Comparison of ENCODE assay signal across 20 mouse cellular contexts in genomic region chr12:91870671-91871070, GRCm38 (mm10). TPM values are rescaled to one million over a fixed set of nuclear protein-coding genes. Genes with fewer than 3 reads are reported as not detected.
DNase-seq lines count a peak whose midpoint lies in the region; ATAC-seq and TF ChIP-seq lines count a peak whose summit lies in the region.
"Had no signal": no experiment of that assay in that cellular context is flagged by ENCODE, and none has a peak within 500 bp of the region (broad histone marks: within the 10 kb centered on the region; RNA-seq: fewer than 3 reads in every experiment).

No protein-coding gene starts in this region.

- H3K27ac ChIP-seq in cortical plate, adult 2 months (ENCODE audit: insufficient read depth, low read length): no peak overlapping the region
- H3K27ac ChIP-seq: embryonic facial prominence, embryonic 13.5 days; embryonic facial prominence, embryonic 15.5 days; forebrain, embryonic 10.5 days; forebrain, embryonic 12.5 days had no signal

- DNase-seq in right cerebral cortex, adult 18-20 months: peak; percentile 37
- no peak for DNase-seq in right cerebral cortex, postnatal 4 days
- DNase-seq in adrenal gland, adult 8-10 months: no peak
- DNase-seq: adrenal gland, postnatal 10 days; adrenal gland, postnatal 25 days; cerebellum, adult 11-12 months; cerebellum, adult 2 months; cerebellum, adult 9-10 months; cerebellum, postnatal 10 days; cerebellum, postnatal 25 days; embryo, embryonic 11 days had no signal

- ATAC-seq in megakaryocyte, adult 5-6 weeks (ENCODE audit: poor library complexity, severe bottlenecking): no peak
- ATAC-seq: forebrain, embryonic 14.5 days; forebrain, embryonic 16.5 days had no signal

- TF ChIP-seq POLR2A in cortical plate, adult 2 months (IDR thresholded peaks at IDR 0.05; ENCODE audit: extremely low read depth, insufficient read depth, low read length): 0 out of 2 replicates have a peak, but pooled peaks have one; percentile 21

- TF ChIP-seq CTCF in cortical plate, adult 2 months (IDR thresholded peaks at IDR 0.05; ENCODE audit: extremely low read depth, insufficient read depth, low read length): no peak

- H3K4me1 ChIP-seq in cortical plate, adult 2 months (ENCODE audit: control insufficient read depth, insufficient read depth, low read length): no peaks in the 10 kb centered on the region
- H3K4me1 ChIP-seq: embryonic facial prominence, embryonic 15.5 days; forebrain, embryonic 12.5 days had no signal

- H3K4me3 ChIP-seq in cortical plate, adult 2 months (ENCODE audit: insufficient read depth, low read length): no peak overlapping the region
- H3K4me3 ChIP-seq: embryonic facial prominence, embryonic 13.5 days; embryonic facial prominence, embryonic 15.5 days; erythroblast, embryonic 14.5 days; forebrain, embryonic 10.5 days; forebrain, embryonic 12.5 days had no signal

RNA-seq across cellular contexts. Expression of gene Sel1l, which starts 21.7 kb away (rescaled TPM):
- 98.9 and 107 TPM in 2 replicates for polyA plus RNA-seq in cortical plate, adult 2 months (2012; rRNA removed)
- 66.3 TPM in 2 replicates for total RNA-seq in megakaryocyte, adult 5-6 weeks (2015)
- 64.8 and 73.3 TPM in 2 replicates for total RNA-seq in megakaryocyte, adult 5-6 weeks (2017)
- total RNA-seq in adrenal gland, adult 8-10 months (2022): 100 to 1,000 TPM; 163 to 182 (median 168) TPM
